Mouse (Mus musculus): ENCODE measurements around the gene Fem1a.

GRCm38 (mm10) chr17:56255429-56255828 lies 1.2 kb upstream of the Fem1a start:
- no peak for TF ChIP-seq POLR2A (IDR thresholded peaks at IDR 0.05; ENCODE audit: low read depth, low read length)
- no peak for TF ChIP-seq CTCF (conservative IDR thresholded peaks at IDR 0.05 in 1 of 2, IDR thresholded peaks at IDR 0.05 in 1 of 2; ENCODE audit: low read depth in 2 of 2, low read length in 2 of 2)
- TF ChIP-seq SIN3A (IDR thresholded peaks at IDR 0.05; ENCODE audit: low read length), result no peak
- TF ChIP-seq RAD21 (IDR thresholded peaks at IDR 0.05; ENCODE audit: low read depth, low read length), result no peak
- no peak for TF ChIP-seq EP300 (IDR thresholded peaks at IDR 0.05; ENCODE audit: low read length)
- no peak for TF ChIP-seq IRF4 (IDR thresholded peaks at IDR 0.05; ENCODE audit: low read depth, low read length)
- TF ChIP-seq MAZ (IDR thresholded peaks at IDR 0.05; ENCODE audit: low read depth, low read length), result no peak
- TF ChIP-seq E2F4 (IDR thresholded peaks at IDR 0.05; ENCODE audit: insufficient replicate concordance, low read depth, low read length), result no peak
- TF ChIP-seq MAX (IDR thresholded peaks at IDR 0.05; ENCODE audit: low read length), result no peak
- TF ChIP-seq CHD1 (IDR thresholded peaks at IDR 0.05; ENCODE audit: low read depth, low read length), result no peak
- TF ChIP-seq RCOR1 (conservative IDR thresholded peaks at IDR 0.05; ENCODE audit: low read depth, low read length), result no peak
- no peak for TF ChIP-seq NELFE (IDR thresholded peaks at IDR 0.05; ENCODE audit: low read depth, low read length)
- TF ChIP-seq ETS1 (conservative IDR thresholded peaks at IDR 0.05; ENCODE audit: low read depth, low read length), result no peak
